Mouse (Mus musculus): ENCODE data around the gene Cnnm4.

- TF ChIP-seq EP300 (IDR thresholded peaks at IDR 0.05; ENCODE audit: low read depth) (peak; percentile 48; the same call in 1 of the 2 replicates), CTCF (IDR thresholded peaks at IDR 0.05; ENCODE audit: low read depth) (peak; percentile 62)
These were observed 40.0 kb downstream of the Cnnm4 start, which contains the start of gene Cnnm3 for GRCm38 (mm10) chr1:36511289-36512021.
